Mouse (Mus musculus): Measurements from ENCODE around the gene Gm1123. TPM values are rescaled to one million over a fixed set of nuclear protein-coding genes. Genes with fewer than 3 reads are reported as not detected.

The Gm1123 gene
- total RNA-seq, 1 experiment from 2014 or later, result not detected

Other genes with a start within 250 kb of the Gm1123 start
- gene Prr23a1, start 193.2 kb downstream of the Gm1123 start, total RNA-seq (2021), result not detected in 2 replicates
- gene Prr23a2, start 179.2 kb downstream of the Gm1123 start, total RNA-seq (2021), result not detected in 2 replicates
- not detected in 2 replicates for gene Prr23a3, start 170.9 kb downstream of the Gm1123 start, total RNA-seq (2021)
- gene 7420426K07Rik, start 132.6 kb downstream of the Gm1123 start, total RNA-seq (2021), result not detected in 2 replicates
- not detected in 2 replicates for gene Foxl2, start 80.4 kb downstream of the Gm1123 start, total RNA-seq (2021)
- 27.8 and 31.9 TPM in 2 replicates for gene Faim, start 49.3 kb downstream of the Gm1123 start, total RNA-seq (2021)
- 12.1 and 12.2 TPM in 2 replicates for gene Pik3cb, start 104.9 kb upstream of the Gm1123 start, total RNA-seq (2021)
- gene Faiml, start 201.5 kb upstream of the Gm1123 start, total RNA-seq (2021), result not detected in 2 replicates
- 8.4 and 9.9 TPM in 2 replicates for gene Cep70, start 207.7 kb upstream of the Gm1123 start, total RNA-seq (2021)

All from adrenal gland, postnatal 14 days (tissue).